Mouse (Mus musculus): Measurements from ENCODE around the gene Tfpt.
A peak's percentile ranks its signal among the peaks of the same experiment; 100 is the strongest.
"Not testable (repeated sequence)": the region's sequence is repeated elsewhere in the genome, so short reads cannot be mapped to it uniquely, and the experiment has no call there.

Gene Tfpt

DNA sequence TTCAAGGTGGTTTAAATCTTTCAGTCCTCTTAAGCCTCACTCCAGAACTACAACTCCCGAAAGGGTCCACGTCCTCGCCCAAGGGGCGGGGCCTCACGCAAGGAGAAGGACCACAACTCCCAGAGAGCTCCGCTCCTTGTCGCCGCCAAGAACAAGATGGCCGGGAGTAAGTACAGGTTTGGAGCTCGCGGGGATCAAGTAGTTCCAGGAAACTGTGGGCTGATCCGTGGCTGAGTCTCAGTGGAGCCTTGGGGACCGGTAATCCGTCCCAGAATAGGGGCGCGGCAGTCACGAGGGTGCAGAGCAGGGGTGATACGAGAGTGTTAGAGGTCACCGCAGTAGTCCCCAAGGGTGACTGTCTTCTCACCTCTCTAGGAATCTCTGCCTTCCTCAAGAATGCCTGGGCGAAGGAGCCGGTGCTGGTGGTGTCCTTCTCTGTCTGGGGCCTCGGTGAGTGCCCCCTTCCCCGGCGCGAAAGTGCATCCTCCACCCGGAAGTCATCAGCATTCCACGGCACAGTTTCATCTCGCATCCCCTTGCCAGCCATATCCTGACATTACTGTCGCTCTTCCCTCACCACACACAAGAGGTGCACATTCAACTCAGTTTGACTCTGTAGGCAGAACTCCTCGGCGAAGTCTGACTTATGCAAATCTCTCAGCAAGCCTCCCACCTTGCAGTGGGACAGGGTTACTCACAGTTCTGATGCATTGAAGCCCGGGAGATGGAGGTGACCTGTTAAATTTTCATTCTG, 12.3 kb downstream of the Tfpt start, which contains the start of gene Ndufa3:
TSS of gene Ndufa3 (plus strand) at position 132 of the 754 bp plus-strand sequence.
- peak; percentile 72 for DNase-seq (ENCODE audit: extremely low read depth, low read depth, low spot score)

DNA sequence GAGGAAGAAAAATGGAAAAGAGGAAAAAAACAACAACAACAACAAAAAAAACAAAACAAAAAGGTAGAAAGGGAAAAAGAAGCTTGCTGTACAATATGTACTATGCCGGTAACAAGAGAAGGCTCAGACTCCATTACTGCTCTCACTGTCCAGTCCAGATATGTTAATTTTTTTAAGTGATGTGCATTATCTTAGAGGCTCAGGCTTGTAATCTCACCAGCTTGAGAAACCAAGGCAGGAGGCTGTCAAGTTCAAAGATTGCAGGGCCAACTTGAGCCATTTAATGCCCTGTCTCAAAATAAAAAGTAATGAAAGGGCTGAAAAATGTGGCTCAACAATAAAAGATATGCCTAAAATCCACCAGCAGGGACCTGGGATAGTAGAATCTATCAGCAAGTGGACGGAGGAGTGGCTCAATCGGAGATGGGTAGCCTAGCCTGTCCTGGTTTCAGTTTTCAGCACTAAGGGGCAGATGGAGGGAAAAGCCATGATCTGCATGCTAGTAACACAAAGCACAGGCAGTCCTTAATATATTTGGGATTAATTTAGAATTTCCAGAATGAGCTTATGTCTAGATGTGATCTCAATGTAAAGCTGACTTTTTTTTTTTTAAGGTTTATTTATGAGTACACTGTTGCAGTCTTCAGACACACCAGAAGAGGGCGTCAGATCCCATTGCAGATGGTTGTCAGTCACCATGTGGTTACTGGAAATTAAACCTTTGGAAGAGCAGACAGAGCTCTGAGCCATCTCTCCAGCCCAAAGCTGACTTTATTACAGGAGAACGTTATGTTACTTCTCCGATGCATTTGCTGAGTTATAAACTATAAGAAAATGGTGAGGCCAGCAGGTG, 13.1 kb downstream of the Tfpt start:
- no peak for DNase-seq (ENCODE audit: extremely low read depth, low read depth, low spot score)

DNA sequence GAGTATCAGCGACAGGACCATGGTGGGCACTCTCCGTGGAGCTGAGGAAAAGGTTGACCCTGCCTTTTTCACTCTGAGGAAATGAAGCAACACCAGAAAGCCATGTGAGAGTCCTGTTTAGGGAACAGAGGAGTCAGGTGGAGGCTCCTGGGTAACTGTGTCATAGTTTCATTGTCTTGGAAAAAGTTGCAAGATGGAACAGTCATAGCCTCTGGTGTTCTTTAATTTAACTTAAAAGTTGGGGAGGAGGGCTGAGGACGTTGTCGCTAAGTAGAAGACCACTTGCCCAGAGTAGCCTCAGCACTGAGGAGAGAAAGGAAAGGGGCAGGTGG, 13.7 kb downstream of the Tfpt start, which contains the start of gene Oscar:
TSS of gene Oscar (minus strand) at position 101 of the 332 bp plus-strand sequence.
- no peak for DNase-seq (ENCODE audit: extremely low read depth, low read depth, low spot score)

DNA sequence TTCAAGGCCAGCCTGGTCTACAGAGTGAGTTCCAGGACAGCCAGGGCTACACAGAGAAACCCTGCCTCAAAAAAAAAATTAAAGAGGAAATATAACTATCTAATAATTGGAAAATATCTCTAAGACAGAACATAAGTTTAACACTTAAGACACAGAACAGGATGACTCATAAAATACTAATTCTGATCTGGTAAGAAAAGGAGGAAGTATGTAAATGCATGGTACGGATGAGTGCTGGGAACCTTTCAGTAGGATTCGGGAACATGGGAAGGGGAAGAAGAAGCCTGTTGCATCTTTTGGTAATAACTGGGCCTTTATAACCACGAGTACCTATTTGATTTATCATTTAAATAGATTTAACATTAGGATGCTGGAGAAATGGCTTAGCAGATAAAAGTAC, 15.7 kb downstream of the Tfpt start:
- DNase-seq (ENCODE audit: extremely low read depth, low read depth, low spot score), result no peak

DNA sequence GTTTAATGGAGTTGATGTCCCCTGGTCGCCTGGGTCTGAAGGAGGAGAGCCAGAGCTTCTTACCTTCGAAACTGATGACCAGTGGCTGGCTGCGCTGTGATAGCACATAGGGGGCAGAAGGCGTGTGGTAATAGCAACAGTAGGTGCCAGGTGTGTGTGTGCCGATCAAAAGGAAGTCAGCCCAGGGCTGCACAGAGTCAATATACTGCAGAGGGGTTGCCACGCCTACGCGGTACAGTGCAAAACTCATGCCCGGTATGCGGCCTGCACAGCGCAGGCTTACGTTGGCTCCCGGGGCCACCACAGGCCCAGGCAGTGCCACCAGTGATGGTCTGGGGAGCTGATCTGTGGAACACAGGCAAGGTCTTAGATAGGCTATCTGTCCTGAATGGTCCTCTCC, 18.7 kb downstream of the Tfpt start:
- DNase-seq (ENCODE audit: extremely low read depth, low read depth, low spot score), result no peak

DNA sequence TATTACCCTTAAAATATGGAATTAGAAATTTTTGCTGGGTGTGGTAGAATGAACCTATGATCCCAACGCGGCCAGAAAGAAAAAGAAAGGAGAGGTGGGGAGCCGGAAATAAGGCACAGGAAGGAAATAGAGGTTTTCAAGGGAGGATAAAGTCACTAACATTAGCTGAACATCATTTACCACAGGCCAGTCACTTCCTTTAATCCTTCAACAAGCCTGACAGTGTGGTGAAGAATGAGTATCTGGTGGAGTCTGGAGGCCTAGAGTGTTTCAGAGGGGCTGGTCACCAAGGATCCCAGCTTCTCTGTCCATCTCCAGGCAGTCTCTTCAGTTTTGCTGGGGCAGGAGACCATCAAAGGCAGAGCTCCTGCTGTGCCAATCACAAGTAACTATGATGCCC, 19.3 kb downstream of the Tfpt start:
- DNase-seq (ENCODE audit: extremely low read depth, low read depth, low spot score), result no peak

DNA sequence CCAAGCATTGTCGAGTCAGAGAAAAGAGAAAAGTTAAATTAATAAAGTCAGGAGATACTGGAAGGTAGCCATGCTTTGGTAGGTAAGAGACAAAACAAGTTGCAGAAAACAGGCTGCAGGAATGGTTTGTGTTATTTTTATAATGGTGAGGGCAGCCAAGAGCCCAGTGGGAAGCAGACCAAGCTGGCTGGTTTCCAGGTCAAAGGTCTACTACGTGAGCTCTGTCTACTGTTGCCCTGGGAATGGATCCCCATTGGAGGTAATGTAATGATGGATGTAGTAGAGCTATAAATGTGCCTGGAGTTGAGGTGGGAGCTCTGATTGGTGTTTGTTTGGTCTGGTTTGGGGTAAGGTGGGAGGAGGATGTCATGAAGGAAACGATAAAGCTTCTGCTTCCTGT, 20.6 kb downstream of the Tfpt start:
- no peak for DNase-seq (ENCODE audit: extremely low read depth, low read depth, low spot score)

DNA sequence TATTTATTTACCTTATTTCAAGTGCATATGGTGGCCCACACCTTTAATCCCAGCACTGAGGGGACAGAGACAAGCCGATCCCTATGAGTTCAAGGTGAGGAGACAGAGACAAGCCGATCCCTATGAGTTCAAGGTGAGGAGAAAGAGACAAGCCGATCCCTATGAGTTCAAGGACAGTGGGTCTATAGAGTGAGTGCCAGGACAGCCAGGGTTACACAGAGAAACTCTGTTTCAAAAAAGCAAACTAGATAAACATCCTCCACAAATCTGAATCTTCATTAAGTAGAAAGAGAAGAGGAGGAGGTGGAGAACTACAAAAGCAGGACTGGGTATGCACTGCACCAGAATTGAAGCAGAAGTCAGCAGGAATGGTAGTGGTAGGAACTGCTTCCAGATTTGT, 21.1 kb downstream of the Tfpt start:
- DNase-seq (ENCODE audit: extremely low read depth, low read depth, low spot score), result no peak

DNA sequence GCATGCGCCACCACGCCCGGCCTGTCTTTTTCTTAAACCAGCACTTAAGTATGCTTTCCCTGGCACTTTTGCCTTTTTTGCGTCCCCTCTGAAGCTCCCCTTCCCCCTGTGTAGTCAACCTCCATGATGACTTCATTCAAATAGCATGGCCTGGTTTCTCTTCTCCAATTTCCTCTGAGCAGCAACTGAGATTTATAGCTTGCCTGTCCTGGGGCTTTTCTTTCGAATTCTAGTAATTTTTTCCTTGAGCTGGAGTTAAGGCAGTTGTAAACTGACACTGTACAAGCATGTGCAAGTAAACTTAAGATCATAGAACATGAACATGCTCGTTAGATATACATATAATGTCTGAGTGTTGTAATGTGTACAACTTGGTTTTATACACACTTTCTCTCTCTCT, 22.3 kb downstream of the Tfpt start:
- no peak for DNase-seq (ENCODE audit: extremely low read depth, low read depth, low spot score)

DNA sequence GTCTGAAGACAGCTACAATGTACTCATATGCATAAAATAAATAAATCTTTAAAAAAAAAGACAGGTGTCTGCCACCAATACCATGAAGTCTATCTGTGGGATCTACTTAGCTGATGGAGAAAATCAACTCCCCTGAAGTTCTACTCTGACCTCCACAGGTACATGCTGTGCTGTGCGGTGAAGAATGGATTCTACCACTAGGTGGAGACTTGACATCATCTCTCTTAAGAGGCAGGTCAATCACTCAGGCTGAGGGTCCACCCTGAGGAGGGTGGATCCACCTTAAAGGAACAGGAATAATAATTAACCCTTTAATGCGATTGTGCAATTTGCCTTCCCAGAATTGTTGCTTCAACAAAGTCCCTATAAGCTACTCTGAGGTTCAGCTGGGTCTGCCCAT, 22.9 kb downstream of the Tfpt start:
- DNase-seq (ENCODE audit: extremely low read depth, low read depth, low spot score), result no peak

DNA sequence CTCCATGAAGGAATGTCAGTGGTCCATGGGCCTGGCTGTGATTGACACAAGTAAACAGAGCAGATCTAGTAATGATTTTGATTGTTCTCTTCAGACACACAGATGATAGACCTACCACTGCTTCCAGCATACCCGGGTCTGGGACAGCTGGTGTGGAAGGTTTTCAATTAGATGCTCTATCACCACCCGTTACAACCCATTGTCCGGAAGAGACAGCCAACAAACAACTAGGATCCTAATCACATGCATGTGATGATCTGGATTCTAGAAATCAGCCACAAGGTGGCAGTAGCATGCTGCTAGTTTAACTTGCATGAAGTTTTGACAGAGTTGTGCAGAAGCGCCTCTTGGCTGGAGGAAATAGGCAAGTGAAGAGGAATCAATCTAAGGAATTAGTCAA, 28.6 kb downstream of the Tfpt start:
- DNase-seq (ENCODE audit: extremely low read depth, low read depth, low spot score), result no peak

DNA sequence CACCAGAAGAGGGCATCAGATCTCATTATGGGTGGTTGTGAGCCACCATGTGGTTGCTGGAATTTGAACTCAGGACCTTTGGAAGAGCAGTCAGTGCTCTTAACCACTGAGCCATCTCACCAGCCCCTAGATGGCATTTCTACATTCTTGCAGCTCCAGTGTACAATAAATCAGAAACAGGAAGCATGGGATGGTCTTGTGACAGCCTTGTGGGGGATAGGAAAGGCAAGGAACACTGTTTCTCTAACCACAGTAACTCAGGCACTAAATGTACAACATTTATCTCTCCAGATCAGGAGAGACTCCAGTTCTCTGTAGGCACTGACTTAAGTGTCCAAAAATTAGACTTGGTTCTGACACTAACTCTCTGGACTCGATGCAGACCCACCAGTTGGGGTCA, 32.0 kb downstream of the Tfpt start:
- DNase-seq (ENCODE audit: extremely low read depth, low read depth, low spot score), result not testable (repeated sequence)

DNA sequence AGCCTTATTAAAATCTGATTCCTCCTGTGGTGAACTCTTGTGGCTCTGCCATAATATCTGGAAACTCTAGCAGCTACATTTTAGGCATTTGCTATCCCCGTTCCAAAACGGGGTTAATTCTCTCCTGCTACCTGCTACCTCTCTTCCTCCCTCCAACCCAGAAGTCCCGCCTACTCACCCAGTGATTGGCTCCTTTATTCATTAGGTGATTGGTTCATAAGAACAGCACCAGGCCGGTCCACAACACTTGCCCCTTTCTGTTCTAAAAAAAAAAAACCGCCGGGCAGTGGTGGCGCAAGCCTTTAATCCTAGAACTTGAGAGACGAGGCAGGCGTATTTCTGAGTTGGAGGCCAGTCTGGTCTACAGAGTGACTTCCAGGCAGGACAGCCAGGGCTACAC, 34.6 kb downstream of the Tfpt start:
- no peak for DNase-seq (ENCODE audit: extremely low read depth, low read depth, low spot score)

DNA sequence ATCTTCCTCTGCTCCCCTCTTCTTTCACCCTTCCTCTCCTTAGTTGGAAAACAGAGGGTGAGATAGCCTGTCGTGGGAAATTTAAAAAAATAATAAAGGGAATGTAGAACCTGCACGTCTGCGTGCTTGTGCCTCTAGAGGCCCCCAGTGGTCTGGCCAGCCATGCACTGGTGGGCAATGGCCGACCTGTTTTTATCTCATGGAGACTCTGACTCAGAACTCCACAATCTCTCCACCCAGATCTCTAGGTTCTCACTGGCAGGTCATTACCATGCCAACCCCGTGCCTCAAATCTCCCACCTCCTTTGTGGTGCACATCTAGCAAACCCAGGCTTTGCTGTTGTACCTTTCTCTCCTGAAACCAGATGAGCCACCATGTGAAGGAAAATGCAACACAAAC, 35.0 kb downstream of the Tfpt start:
- no peak for DNase-seq (ENCODE audit: extremely low read depth, low read depth, low spot score)

DNA sequence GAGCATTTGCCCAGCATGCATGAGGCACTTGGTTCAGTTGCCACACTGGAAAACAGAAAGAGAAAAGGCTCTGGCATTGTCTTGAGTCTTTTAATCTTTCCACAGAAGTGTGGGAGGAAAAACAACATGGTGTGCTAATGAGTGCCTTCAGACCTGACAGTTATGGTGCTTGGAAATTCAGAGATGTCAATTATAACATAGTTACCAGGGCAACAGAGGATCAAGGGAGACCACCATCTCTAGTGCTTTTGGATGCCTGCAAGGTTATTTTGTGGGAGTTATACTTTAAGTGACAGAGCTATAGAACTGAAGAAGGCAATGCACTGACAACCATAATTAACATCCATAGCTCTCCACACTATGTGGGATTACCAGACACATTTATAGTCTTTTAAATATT, 35.9 kb downstream of the Tfpt start:
- no peak for DNase-seq (ENCODE audit: extremely low read depth, low read depth, low spot score)

DNA sequence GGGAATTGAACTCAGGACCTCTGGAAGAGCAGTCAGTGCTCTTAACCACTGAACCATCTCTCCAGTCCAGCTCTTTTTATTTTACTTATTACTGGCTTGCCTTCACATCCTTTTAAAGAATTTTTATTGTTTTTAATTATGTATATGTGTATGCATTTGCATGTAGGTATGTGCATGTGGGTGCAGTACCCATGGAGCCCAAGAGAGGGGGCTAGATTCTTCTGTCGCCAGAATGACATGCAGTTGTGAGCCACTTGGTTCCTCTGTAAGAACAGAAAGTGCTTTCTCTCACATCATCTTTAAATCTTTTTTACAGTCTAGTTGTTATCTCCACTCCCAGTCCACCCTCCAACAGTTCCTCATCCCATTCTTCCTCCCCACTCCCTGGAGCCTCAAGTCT, 38.2 kb downstream of the Tfpt start:
- no peak for DNase-seq (ENCODE audit: extremely low read depth, low read depth, low spot score)

DNA sequence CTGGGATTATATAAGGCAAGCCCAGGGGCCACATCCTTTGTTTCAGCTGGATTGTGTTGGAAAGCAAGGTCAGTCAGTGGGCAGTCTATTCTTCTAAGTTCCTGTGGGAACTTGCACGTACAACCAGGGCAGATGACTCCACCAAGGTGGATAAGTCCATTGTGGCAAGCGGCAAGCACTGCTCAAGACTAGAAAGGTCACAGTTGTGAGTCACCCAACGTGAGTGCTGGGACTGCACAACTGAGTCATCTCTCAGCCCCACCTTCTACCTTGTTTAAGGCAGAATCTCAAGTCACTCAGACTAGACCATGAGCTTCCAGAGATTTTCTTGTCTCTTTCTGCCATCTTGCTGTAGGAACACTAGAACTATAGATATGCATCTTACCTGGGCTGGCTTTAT, 39.2 kb downstream of the Tfpt start:
- DNase-seq (ENCODE audit: extremely low read depth, low read depth, low spot score), result no peak

DNA sequence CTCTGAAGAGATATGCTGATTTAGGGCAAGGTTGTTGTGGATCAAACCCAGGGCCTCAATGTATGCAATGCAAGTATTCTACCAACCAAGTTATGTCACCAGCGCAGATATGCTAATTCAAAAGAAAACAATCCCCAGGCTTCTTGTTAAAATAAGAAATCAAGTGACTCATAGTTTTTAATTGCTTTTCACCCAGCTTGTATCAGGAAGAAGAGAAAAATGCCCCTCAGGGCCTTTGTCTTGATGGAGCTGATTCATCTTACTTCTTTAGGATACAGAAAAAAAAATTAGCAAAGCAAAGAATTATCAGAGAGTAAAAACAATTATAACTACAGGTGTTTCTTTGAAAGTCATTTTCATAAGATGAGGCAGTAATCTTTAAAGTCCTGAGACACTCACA, 42.4 kb downstream of the Tfpt start:
- no peak for DNase-seq (ENCODE audit: extremely low read depth, low read depth, low spot score)

DNA sequence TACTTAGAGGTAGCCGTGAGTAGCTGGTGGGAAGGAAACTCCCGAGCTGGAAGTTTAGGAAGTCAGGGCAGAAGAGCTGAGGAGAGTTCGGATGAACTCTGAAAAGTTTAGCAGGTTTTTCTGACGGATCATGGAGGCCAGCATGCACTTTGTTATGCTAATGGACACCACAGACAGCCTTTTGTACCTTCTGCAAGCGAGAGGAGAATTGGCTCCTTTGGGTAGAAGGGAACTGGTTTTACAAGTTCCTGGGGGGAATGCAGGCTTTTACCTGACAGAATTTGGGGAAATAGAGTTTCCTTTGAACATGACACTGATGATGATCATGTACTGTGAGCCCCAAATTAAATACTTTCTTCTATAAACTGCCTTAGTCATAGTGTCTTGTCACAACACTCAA, 43.5 kb downstream of the Tfpt start:
- DNase-seq (ENCODE audit: extremely low read depth, low read depth, low spot score), result no peak

DNA sequence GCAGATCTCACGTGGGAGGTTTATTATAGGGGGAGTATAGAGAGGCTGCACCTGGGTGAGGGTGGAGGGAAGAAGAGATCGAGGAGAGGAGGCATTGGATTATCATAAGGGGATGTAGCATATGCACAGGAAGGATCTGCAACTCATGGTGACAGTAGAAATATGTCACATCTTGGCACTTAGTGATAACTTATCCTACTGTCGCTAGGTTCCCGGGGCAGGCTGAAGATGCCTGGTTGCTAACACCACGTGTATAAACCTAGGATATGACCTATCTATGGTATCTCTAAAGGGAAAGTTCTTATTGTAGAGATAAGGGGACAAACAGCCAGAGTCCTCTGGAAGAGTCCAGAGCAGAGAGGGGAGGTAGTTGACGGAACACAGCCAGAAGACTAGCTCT, 44.0 kb downstream of the Tfpt start:
- no peak for DNase-seq (ENCODE audit: extremely low read depth, low read depth, low spot score)

DNA sequence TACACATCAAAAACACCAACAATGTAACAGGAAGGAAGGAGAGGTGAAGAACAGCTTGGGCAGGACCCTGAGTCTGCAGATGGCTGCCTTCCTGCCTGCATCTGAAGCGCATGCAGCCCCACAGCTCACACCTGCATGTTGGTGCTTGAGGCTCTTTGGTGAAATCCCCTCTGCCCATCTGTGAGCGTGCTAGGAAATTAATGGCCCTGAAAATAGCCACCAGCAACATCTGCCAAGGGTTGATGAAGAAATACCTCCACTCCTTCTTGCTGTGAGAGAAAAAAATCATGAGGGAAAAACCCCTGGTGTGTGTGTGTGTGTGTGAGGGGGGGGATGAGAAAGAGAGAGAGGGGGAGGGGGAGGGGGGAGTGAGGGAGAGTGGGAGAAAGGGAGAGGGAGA, 49.7 kb downstream of the Tfpt start:
- DNase-seq (ENCODE audit: extremely low read depth, low read depth, low spot score), result no peak

DNA sequence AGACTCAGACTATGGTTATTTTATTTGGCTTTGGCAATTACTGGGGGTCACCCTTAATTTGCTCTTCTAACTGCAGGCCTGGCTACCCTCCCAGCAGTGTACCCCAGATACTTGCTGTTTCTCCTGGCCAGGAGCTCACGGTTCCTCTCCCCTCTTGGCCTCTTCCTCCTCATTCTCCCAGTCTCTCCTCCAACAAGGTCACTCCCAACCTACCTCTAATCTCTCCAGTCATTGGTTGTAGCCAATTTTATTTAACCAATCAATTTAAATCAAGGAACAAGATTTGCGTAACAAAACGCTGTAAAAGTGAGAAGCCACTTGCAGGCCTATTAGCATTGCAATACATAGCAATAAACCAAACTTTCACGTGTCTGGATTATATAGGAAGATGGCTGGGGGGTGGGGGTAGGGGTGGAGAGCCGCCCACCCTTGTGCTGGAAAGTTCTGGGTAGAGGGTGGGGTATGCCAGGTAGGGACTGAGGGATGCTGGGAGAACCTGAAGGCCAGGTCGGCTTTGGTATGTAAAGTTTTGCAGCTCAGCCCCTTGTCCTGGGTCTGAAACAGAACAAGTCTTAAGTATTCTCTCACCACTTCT, 50.7 kb downstream of the Tfpt start:
- DNase-seq (ENCODE audit: extremely low read depth, low read depth, low spot score), result no peak

All from fat pad, adult 2 months (tissue).